Mouse (Mus musculus) CD8-positive naive resting alpha-beta T cell, adult 2 months (primary cell): ENCODE data around the gene Scarb2.

Experiments
- DNase-seq, 2 experiments: peaks; one replicate each; pipeline ENCODE4 v3.0.0; 2022; ENCODE audit warnings: low read depth in 2 of 2, low spot score in 2 of 2

Scarb2 gene

GRCm38 (mm10) chr5:92495291-92495690, 11.3 kb downstream of the Scarb2 start:
- DNase-seq = peak in 1 of 2 experiments; percentile 1

- DNase-seq = no peak
Measured at GRCm38 (mm10) chr5:92493423-92493822, 13.2 kb downstream of the Scarb2 start.

- DNase-seq = peak; percentile 58 to 67
Measured at GRCm38 (mm10) chr5:92490779-92491178, 15.9 kb downstream of the Scarb2 start.

- DNase-seq = no peak
Measured at GRCm38 (mm10) chr5:92490304-92490703, 16.3 kb downstream of the Scarb2 start.

GRCm38 (mm10) chr5:92489503-92489902, 17.1 kb downstream of the Scarb2 start:
- DNase-seq = no peak

- no peak for DNase-seq
Measured at GRCm38 (mm10) chr5:92488961-92489360, 17.7 kb downstream of the Scarb2 start.

GRCm38 (mm10) chr5:92488408-92488807, 18.2 kb downstream of the Scarb2 start:
- no peak for DNase-seq

- DNase-seq = no peak
Measured at GRCm38 (mm10) chr5:92486758-92487157, 19.9 kb downstream of the Scarb2 start.

GRCm38 (mm10) chr5:92484880-92485279, 21.8 kb downstream of the Scarb2 start:
- DNase-seq = peak in 1 of 2 experiments; percentile 29

GRCm38 (mm10) chr5:92472863-92473262, 33.8 kb downstream of the Scarb2 start:
- no peak for DNase-seq

- no peak for DNase-seq
Measured at GRCm38 (mm10) chr5:92471531-92471930, 35.1 kb downstream of the Scarb2 start.

- DNase-seq = no peak
Measured at GRCm38 (mm10) chr5:92469201-92470130, 37.2 kb downstream of the Scarb2 start.

GRCm38 (mm10) chr5:92468234-92468633, 38.4 kb downstream of the Scarb2 start:
- DNase-seq = no peak

GRCm38 (mm10) chr5:92467102-92467766, 39.4 kb downstream of the Scarb2 start:
- DNase-seq = no peak

GRCm38 (mm10) chr5:92465511-92465910, 41.1 kb downstream of the Scarb2 start:
- DNase-seq = no peak

GRCm38 (mm10) chr5:92461321-92461720, 45.3 kb downstream of the Scarb2 start:
- peak; percentile 48 to 60 for DNase-seq

- DNase-seq = no peak
Measured at GRCm38 (mm10) chr5:92458726-92459125, 47.9 kb downstream of the Scarb2 start.

GRCm38 (mm10) chr5:92457410-92457809, 49.2 kb downstream of the Scarb2 start:
- DNase-seq = no peak

- no peak for DNase-seq
Measured at GRCm38 (mm10) chr5:92452876-92453275, 53.8 kb downstream of the Scarb2 start.

GRCm38 (mm10) chr5:92446736-92447135, 59.9 kb downstream of the Scarb2 start:
- DNase-seq = no peak

GRCm38 (mm10) chr5:92445016-92445415, 61.6 kb downstream of the Scarb2 start:
- no peak for DNase-seq

- no peak for DNase-seq
Measured at GRCm38 (mm10) chr5:92442914-92443313, 63.7 kb downstream of the Scarb2 start.
